Mouse (Mus musculus): ENCODE data around the gene Dclk1.

GRCm38 (mm10) chr3:55495231-55495630 is 253.1 kb downstream of the Dclk1 start:
- TF ChIP-seq CTCF (IDR thresholded peaks at IDR 0.05; ENCODE audit: borderline replicate concordance, insufficient read depth, low read length), result no peak
- no peak for TF ChIP-seq POLR2A (IDR thresholded peaks at IDR 0.05; ENCODE audit: low read depth, low read length)
